Mouse (Mus musculus) hindbrain, embryonic 12.5 days (tissue): ENCODE results near the gene Phlpp1. TPM values are rescaled to one million over a fixed set of nuclear protein-coding genes. Genes with fewer than 3 reads are reported as not detected.

Experiments
- ATAC-seq: fragments of 200-750 bp; cut with Nextera tagmentation; 2 replicates; pipeline ENCODE4 v1.8.0; 2017; ENCODE audit warnings: moderate TSS enrichment; ENCODE audit not compliant: low FRiP score
- H3K27ac ChIP-seq: fragments of 300-500 bp; sonication (generic); 2 replicates; pipeline ENCODE4 v1.5.1; 2016; ENCODE audit warnings: mild to moderate bottlenecking
- H3K27me3 ChIP-seq: fragments of 300-500 bp; sonication (generic); 2 replicates; pipeline ENCODE4 v1.6.1; 2016; ENCODE audit warnings: mild to moderate bottlenecking
- H3K36me3 ChIP-seq: fragments of 300-500 bp; sonication (generic); 2 replicates; pipeline ENCODE4 v1.6.1; 2016; ENCODE audit warnings: mild to moderate bottlenecking
- H3K4me1 ChIP-seq: fragments of 300-500 bp; sonication (generic); 2 replicates; pipeline ENCODE4 v1.6.1; 2016
- H3K4me2 ChIP-seq: fragments of 300-500 bp; sonication (generic); replicated peaks from 2 replicates; pipeline ENCODE4 v1.6.1; 2016; ENCODE audit warnings: mild to moderate bottlenecking
- H3K4me3 ChIP-seq: fragments of 300-500 bp; sonication (generic); 2 replicates; pipeline ENCODE4 v1.5.1; 2016; ENCODE audit warnings: mild to moderate bottlenecking
- H3K9ac ChIP-seq: fragments of 300-500 bp; sonication (generic); 2 replicates; pipeline ENCODE4 v1.6.1; 2016; ENCODE audit warnings: mild to moderate bottlenecking, moderate library complexity
- H3K9me3 ChIP-seq: fragments of 300-500 bp; sonication (generic); replicated peaks from 2 replicates; pipeline ENCODE4 v1.6.1; 2016; ENCODE audit warnings: mild to moderate bottlenecking
- WGBS: fragments of 180-500 bp; shearing (Covaris S2); methylation state at CpG from one replicate; pipeline ENCODE4 v1.1.7; 2016; 5-methylcytosine and 5-hydroxymethylcytosine counted together
- polyA plus RNA-seq: library from polyadenylated mRNA; unstranded; fragments of >200 nt; fragmentation: Nextera tagmentation; extraction: Ambion mirVana; gene quantifications from 2 replicates; pipeline ENCODE4 v1.2.1, GENCODE M21; 2016

The Phlpp1 gene
- polyA plus RNA-seq, 1 experiment from 2014 or later, result 9.4 TPM

- no peak overlapping the region for H3K4me2 ChIP-seq
- H3K36me3 ChIP-seq, result no peaks in the 10 kb centered on the region
- ATAC-seq, result no peak
- no peak overlapping the region for H3K9ac ChIP-seq
- no peaks in the 10 kb centered on the region for H3K9me3 ChIP-seq
- WGBS, result 70% methylated on average over 5 of the region's 5 CpGs
- no peaks in the 10 kb centered on the region for H3K27me3 ChIP-seq
- H3K27ac ChIP-seq, result no peak overlapping the region
- peaks cover 16% of the 10 kb centered on the region for H3K4me1 ChIP-seq
- no peak overlapping the region for H3K4me3 ChIP-seq
Observed at GRCm38 (mm10) chr1:106169741-106170265, 1.7 kb upstream of the Phlpp1 start.

GRCm38 (mm10) chr1:106172301-106172930 lies 864 bp downstream of the Phlpp1 start:
- WGBS, result under 1% methylated on average over 69 of the region's 77 CpGs
- no peaks in the 10 kb centered on the region for H3K36me3 ChIP-seq

GRCm38 (mm10) chr1:106172931-106173371 lies 1.4 kb downstream of the Phlpp1 start:
- H3K9me3 ChIP-seq, result no peaks in the 10 kb centered on the region
- peak overlapping the region; percentile 96 for H3K27ac ChIP-seq
- H3K4me1 ChIP-seq, result peaks cover 36% of the 10 kb centered on the region
- no peaks in the 10 kb centered on the region for H3K36me3 ChIP-seq
- no peaks in the 10 kb centered on the region for H3K27me3 ChIP-seq
- H3K9ac ChIP-seq, result peak overlapping the region; percentile 97
- peak overlapping the region; percentile 77 for H3K4me2 ChIP-seq
- H3K4me3 ChIP-seq, result peak overlapping the region; percentile 94
- no peak for ATAC-seq
- WGBS, result under 1% methylated on average over 43 of the region's 47 CpGs

More at GRCm38 (mm10) chr1:106172301-106172930, 864 bp downstream of the Phlpp1 start:
- Histone ChIP-seq H3K4me1 (peaks cover 31% of the 10 kb centered on the region), H3K27me3 (no peaks in the 10 kb centered on the region), H3K9me3 (no peaks in the 10 kb centered on the region), H3K4me3 (peak overlapping the region; percentile 94), H3K9ac (peak overlapping the region; percentile 97), H3K27ac (peak overlapping the region; percentile 96), H3K4me2 (peak overlapping the region; percentile 77)
- peak; percentile 7; the same call in 1 of the 2 replicates for ATAC-seq

- Histone ChIP-seq H3K27me3 (no peaks in the 10 kb centered on the region), H3K27ac (no peak overlapping the region), H3K4me1 (peaks cover 42% of the 10 kb centered on the region), H3K36me3 (no peaks in the 10 kb centered on the region), H3K4me3 (peak overlapping the region; percentile 94), H3K9me3 (no peaks in the 10 kb centered on the region), H3K9ac (peak overlapping the region; percentile 97), H3K4me2 (peak overlapping the region; percentile 77)
- 24% methylated on average over 9 of the region's 9 CpGs for WGBS
- ATAC-seq, result no peak
Observed at GRCm38 (mm10) chr1:106173621-106174156, 2.1 kb downstream of the Phlpp1 start.

- Histone ChIP-seq H3K4me3 (peak overlapping the region; percentile 24), H3K9ac (no peak overlapping the region), H3K9me3 (no peaks in the 10 kb centered on the region), H3K27ac (no peak overlapping the region), H3K36me3 (no peaks in the 10 kb centered on the region), H3K27me3 (no peaks in the 10 kb centered on the region), H3K4me1 (peaks cover 42% of the 10 kb centered on the region), H3K4me2 (peak overlapping the region; percentile 77)
- no peak for ATAC-seq
Observed at GRCm38 (mm10) chr1:106174598-106174997, 3.0 kb downstream of the Phlpp1 start.

GRCm38 (mm10) chr1:106175360-106175759 lies 3.8 kb downstream of the Phlpp1 start:
- Histone ChIP-seq H3K36me3 (no peaks in the 10 kb centered on the region), H3K27me3 (no peaks in the 10 kb centered on the region), H3K27ac (no peak overlapping the region), H3K4me3 (peak overlapping the region; percentile 24), H3K4me2 (peak overlapping the region; percentile 77), H3K4me1 (peaks cover 42% of the 10 kb centered on the region), H3K9me3 (no peaks in the 10 kb centered on the region), H3K9ac (0 out of 2 replicates have a peak overlapping the region, but pooled peaks have one; percentile 9)
- no peak for ATAC-seq
- WGBS, result 54% methylated on average over 3 of the region's 3 CpGs

GRCm38 (mm10) chr1:106176791-106177190 lies 5.2 kb downstream of the Phlpp1 start:
- no peaks in the 10 kb centered on the region for H3K36me3 ChIP-seq
- no peaks in the 10 kb centered on the region for H3K9me3 ChIP-seq
- H3K4me2 ChIP-seq, result peak overlapping the region; percentile 28
- no peak overlapping the region for H3K9ac ChIP-seq
- 23% methylated on average over 1 of the region's 1 CpGs for WGBS
- no peak for ATAC-seq
- peaks cover 39% of the 10 kb centered on the region for H3K4me1 ChIP-seq
- H3K4me3 ChIP-seq, result no peak overlapping the region
- no peaks in the 10 kb centered on the region for H3K27me3 ChIP-seq
- H3K27ac ChIP-seq, result no peak overlapping the region

GRCm38 (mm10) chr1:106177868-106178790 lies 6.6 kb downstream of the Phlpp1 start:
- WGBS, result 69% methylated on average over 8 of the region's 8 CpGs
- H3K9ac ChIP-seq, result no peak overlapping the region
- no peak overlapping the region for H3K4me2 ChIP-seq
- no peaks in the 10 kb centered on the region for H3K36me3 ChIP-seq
- ATAC-seq, result no peak
- no peaks in the 10 kb centered on the region for H3K27me3 ChIP-seq
- H3K9me3 ChIP-seq, result no peaks in the 10 kb centered on the region
- H3K27ac ChIP-seq, result no peak overlapping the region
- H3K4me3 ChIP-seq, result no peak overlapping the region
- H3K4me1 ChIP-seq, result peaks cover 39% of the 10 kb centered on the region

- no peak overlapping the region for H3K9ac ChIP-seq
- H3K9me3 ChIP-seq, result no peaks in the 10 kb centered on the region
- no peak for ATAC-seq
- H3K27ac ChIP-seq, result no peak overlapping the region
- peaks cover 7% of the 10 kb centered on the region for H3K4me1 ChIP-seq
- 93% methylated on average over 2 of the region's 2 CpGs for WGBS
- no peaks in the 10 kb centered on the region for H3K27me3 ChIP-seq
- no peaks in the 10 kb centered on the region for H3K36me3 ChIP-seq
- no peak overlapping the region for H3K4me3 ChIP-seq
- no peak overlapping the region for H3K4me2 ChIP-seq
Observed at GRCm38 (mm10) chr1:106183701-106184100, 12.1 kb downstream of the Phlpp1 start.

GRCm38 (mm10) chr1:106184780-106185460 lies 13.4 kb downstream of the Phlpp1 start:
- Histone ChIP-seq H3K9me3 (no peaks in the 10 kb centered on the region), H3K27me3 (no peaks in the 10 kb centered on the region)

GRCm38 (mm10) chr1:106185461-106185924 lies 13.9 kb downstream of the Phlpp1 start:
- H3K9me3 ChIP-seq, result no peaks in the 10 kb centered on the region
- H3K27ac ChIP-seq, result no peak overlapping the region
- no peak overlapping the region for H3K4me3 ChIP-seq
- 60% methylated on average over 2 of the region's 2 CpGs for WGBS
- no peak overlapping the region for H3K9ac ChIP-seq
- H3K36me3 ChIP-seq, result no peaks in the 10 kb centered on the region
- no peaks in the 10 kb centered on the region for H3K27me3 ChIP-seq
- no peak for ATAC-seq
- H3K4me2 ChIP-seq, result no peak overlapping the region
- peaks cover 7% of the 10 kb centered on the region for H3K4me1 ChIP-seq

More at GRCm38 (mm10) chr1:106184780-106185460, 13.4 kb downstream of the Phlpp1 start:
- Histone ChIP-seq H3K27ac (no peak overlapping the region), H3K36me3 (no peaks in the 10 kb centered on the region), H3K4me2 (no peak overlapping the region), H3K4me3 (no peak overlapping the region), H3K4me1 (peaks cover 7% of the 10 kb centered on the region), H3K9ac (no peak overlapping the region)
- no peak for ATAC-seq
- 69% methylated on average over 4 of the region's 4 CpGs for WGBS
